Mouse (Mus musculus) c-Kit-negative CD71-positive TER-119-positive erythroid progenitor cells, embryonic 14.5 days (primary cell): ENCODE measurements around the gene Zfp385a.

ENCODE experiments used
- DNase-seq: peaks from one replicate; pipeline ENCODE4 v3.0.0-alpha.2; 2013; ENCODE audit warnings: low read depth, low spot score

Gene Zfp385a

DNA sequence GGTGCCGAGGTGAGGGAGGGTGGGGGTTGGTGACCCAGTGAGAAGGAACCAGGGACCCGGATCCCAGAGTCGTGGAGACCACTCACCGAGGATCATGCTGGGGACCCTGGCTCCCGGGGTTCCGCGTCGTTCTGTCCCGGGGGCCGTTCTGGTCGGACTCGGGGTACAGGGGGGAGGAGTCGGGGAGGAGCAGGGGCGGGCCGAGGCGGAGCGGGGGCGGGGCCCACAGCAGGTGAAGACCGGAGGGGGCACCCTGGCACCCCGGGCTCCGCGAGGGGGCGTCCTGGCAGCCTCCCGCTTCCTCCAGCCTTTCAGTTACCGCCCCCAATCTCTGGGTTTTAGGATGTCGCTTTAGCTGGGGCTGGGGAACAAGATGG, at the start of gene Zfp385a:
Zfp385a (minus strand) TSS at position 133 of the 377 bp plus-strand sequence.
- no peak for DNase-seq

DNA sequence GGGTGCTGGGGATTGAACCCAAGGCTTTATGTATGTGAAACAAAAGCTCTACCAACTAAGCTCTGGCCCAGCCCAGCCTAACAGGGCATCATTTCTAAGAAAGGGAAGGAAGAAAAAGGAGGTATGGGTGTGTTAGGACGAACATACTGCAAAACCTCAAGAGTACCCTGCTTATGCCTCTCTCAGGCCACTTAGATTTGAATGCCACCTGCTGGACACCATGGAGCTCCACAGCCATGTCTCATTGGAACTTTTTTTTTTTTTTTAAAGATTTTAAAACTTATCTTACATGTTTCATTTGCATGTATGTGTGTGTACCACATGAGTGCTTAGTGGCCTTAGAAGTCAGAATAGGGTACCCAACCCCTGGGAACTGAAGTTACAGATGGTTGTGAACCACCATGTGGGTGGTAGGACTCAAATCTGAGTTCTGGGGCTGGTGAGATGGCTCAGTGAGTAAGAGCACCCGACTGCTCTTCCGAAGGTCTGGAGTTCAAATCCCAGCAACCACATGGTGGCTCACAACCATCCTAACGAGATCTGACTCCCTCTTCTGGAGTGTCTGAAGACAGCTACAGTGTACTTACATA, 48.8 kb upstream of the Zfp385a start:
- no peak for DNase-seq

DNA sequence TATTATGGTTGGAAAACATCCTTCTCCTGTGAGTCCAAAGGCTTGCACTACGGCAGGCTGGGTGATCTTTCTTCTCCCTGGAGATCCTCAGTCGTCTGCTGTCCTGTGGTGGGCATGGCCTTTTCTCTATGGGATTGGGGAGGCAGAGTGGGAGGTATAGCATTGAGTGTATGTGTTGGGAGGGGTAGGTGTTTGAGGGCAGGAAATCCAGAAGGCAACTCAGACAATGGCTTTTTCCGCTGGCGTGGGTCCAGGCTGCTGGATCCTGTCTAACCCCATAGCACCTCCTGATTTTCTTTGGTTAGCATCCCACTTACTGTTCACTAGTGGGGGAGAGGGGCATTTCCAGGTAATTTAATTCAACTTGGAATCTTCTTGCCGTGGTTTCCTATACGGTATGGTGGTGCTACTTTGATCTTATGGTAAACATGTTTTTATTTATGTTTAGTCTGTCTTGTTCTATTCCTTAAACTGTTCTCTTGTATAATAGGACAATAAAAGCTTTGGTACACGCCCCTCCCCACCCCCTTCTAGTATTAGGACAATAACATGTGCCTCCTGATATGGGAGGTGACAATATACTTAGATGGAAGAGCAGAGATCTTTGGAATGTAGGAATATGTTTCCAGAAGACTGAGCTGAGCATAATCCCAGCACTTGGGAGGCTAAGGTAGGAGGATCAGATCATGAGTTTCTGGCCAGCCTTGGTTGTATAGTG, 44.0 kb upstream of the Zfp385a start:
- no peak for DNase-seq

DNA sequence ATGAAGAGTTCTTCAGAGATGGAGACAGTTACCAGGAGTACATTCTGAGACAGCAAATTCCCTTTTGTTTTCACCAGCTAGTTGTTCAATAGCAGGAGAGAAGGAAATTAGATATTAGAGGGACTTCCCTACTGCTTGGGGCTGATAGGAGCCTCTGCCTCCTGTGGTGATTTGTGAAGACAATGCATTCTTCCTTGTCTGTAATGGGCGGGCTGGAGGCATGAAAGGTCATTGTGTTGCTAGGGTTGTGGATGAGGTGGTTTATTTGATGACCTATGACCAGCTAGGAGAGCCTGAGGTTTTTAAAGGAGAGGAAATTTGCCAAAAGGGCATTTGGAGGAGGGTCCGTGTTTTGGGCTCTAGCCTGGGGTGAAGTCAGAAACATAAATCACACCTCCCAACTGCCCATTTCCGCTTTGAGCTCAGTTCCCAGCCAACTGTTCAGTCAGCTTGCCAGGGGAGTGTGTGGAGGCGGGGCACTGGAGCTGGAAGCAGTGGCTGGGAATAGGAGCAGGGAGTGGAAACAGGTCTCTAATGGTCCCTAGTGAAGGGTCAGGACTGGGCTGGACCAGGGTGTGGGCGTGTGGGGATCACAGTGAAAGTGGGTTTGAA, 43.0 kb upstream of the Zfp385a start:
- DNase-seq = no peak

DNA sequence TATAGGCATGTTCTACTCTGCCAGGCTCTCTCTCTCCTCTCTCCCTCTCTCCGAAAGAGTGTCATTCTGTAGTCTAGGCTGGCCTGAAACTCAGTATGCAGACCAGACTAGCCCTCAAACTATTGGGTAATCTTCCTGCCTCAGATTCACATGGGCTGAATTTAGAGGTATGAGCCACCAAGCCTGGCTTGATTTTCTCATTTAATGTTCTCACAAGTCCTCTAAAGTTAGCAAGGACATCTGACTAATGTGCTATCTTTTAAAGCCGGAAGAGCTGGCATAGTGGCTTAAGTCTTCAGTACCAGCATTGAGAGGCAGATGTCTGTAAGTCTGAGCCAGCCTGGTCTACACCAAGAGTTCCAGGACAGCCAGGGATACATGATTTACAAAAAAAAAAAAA, 42.2 kb upstream of the Zfp385a start:
- DNase-seq = no peak

DNA sequence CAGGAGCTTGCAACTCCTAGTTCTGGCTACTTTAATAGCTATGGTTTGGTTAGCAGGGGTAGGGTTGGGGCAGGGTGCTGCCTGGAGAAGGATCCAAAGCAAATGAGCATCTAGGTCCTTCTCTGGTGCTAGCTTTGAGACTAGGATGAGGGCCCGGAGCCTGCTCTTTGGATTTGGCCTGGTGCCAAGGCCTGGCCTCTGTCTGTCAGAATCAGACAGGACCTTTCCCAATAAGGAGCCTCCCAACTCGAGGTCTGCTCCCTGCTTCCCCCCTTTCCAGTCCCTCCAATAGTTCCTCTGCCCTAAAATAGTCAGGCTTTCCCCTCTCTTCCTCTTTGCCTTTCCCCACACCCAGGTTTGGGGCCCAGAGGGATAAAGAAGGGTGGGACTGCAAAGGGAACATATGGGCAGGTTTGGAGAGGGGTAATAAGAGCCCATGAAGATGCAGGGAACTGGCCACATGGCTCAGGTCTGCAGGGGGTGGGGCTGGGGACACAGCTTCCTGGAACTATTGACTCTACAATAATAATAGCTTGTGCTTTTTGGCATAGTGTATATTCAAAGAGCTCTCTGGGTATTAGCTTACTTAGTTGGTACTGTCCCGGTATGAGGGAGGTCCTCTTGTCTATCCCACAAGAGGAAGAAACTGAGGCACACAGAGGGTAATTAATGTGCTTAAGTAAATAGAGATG, 38.9 kb upstream of the Zfp385a start:
- no peak for DNase-seq

DNA sequence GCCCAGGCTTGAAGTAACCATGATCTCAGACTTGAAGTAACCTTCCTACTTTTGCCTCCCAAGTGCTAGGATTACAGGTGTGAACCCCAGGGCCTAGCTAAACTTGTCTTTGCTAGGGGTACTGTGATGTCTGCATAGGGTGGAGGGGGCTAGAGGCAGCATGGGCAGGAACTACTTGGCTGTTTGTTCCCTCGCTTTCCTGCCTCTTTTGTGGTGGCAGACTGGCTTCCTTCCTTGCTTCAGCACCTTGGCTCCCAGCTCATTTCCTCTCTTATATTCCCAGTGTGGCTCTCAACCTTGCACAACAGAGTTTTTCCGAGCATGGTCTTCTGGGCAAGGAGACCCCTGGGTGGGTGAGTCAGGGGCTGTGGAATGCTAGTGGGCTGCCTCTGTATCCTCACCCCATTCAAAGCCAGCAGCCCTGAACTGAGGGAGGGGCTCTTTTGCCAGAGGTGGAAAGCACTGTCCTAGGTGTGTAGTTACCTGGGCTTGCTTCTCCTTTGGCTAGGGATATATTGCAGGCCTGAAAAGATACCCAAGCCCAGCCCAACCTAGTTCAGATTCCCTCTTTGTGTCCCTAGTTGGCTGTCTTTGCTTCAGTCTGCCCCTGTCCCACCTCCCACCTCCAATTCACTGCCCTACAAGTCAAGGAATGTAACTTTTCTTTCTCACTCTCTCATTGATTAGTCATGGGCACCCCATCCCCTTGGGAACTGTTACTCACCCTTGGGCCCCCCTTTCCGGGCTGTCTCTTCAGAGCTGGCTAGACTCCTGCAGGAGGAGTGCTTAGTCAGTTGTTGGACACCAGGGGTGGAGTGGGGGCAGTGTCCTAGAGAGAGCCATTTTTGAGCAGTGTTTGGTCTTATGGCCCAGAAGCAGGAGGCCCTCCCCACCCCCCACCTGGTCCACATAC, 38.1 kb upstream of the Zfp385a start:
- DNase-seq = no peak

DNA sequence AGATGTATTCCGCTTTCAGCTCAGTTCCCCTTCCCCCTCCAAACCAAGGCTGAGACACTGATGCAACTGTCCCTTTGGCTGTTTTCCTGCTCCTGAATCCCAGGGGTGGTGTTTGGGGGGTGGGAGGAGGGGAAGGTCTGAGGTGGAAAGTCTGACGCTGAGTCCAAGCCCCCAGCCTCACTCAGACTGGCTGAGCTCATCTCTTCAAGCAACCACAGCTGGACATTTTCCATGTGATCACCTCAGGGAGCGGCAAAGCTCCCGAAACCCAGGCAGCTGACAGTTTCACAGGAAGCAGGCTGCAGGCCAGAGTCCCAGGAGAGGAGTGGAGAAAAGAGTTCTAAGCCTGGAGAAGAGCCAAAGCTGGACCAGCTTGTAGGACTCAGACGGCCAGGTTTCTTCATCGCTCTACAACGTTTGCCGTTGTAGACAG, 37.0 kb upstream of the Zfp385a start:
- no peak for DNase-seq

DNA sequence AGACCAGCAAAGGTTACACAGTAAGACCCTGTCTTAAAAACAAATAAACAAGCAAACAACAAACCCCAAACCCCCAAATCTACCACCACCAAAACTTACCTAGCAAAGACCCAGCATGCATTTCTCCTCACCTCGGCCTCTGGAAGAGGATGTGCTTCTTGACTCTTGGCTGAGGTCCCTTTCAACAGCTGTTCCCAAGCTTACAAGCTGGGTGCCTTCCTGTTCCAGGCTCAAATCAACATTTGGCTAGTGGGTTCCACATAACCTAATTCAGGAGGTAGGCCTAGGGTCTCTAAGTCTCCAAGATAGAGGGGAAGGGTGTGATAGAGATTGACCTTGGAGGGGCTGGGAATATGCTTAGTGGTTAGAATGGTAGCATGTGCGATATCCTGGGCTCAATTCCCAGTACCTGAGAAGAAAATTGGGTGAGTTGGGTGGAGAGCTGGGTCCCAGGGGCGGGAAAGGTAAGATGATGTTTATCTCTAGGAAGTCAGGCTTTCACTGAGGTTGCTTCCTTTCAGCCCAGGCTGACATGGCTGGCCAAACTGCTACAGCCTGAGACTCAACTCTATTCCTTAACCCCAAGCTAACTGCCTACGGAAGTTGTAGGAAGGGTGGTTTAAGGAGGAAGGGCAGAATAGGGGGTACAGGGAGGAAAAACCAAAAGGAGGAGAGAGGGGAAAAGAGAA, 35.4 kb upstream of the Zfp385a start:
- no peak for DNase-seq

DNA sequence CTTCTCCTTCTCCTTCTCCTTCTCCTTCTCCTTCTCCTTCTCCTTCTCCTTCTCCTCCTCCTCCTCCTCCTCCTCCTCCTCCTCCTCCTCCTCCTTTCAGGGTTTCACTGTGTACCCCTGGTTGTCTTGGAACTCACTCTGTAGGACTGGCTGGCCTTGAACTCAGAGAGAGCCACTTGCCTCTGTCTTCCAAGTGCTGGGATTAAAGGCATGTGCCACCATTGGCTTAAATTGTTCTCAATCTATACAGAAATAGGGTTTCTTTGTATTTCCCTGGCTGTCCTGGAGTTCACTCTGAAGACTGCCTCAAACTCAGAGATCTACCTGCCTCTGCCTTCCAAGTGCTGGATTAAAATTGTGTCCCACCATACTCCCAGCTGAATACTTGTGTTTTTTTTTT, 32.6 kb upstream of the Zfp385a start:
- no peak for DNase-seq

DNA sequence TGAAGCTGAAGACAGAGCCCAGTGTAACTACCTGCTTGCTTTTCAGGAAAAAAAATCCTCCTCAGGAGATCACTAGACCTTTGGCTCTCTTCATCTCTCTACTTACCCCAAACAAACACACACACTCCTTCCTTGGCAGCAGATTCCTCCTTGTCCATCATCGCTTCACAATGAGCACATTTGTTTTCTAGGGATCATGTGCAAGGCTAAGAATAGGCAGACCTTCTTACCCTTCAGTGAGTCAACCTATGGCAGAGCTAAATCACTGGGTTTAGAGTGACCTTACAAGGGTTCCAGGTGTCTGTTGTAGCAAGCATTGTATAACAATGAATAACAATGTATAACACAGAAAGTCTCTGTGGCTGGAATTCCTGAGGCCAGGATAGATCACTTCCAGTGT, 31.8 kb upstream of the Zfp385a start:
- DNase-seq = no peak

DNA sequence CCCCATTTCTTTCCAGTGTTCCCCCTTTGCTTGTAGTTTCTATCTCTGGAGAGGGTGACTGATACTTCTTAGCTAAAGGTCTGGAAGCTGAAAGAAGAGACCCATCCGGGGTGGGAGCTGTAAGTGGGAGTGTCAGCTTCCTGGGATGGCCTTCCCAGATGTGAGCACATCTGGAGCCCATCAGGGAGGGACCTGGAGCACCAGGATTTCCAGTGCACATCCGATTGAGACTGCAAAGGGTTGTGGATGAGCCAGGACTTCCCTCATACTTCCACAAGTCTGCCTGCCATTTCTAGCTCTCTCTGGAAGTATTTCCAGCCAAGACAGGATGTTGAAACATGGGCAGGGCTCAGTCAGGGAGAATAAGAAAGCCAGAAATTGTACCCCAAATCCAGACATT, 31.3 kb upstream of the Zfp385a start:
- DNase-seq = no peak

DNA sequence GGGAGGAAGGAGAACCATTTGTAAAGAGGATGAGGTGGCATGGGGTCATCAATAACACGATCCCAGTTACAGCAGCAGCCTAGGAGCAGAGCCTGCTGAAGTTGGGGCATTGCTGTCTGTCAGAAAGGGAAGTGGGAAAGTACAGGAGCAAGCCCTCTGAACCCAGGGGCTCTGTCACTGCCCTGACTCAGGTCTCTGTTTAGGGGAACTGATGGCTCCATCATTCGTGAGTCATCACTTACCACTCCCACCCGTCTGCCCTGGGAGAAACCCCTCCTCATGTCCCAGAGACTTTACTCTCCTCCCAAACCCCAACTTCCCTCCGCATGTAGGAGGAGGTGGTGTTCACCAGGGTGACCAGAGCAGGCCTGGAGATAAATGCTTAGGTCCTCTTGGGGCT, 30.6 kb upstream of the Zfp385a start:
- no peak for DNase-seq

DNA sequence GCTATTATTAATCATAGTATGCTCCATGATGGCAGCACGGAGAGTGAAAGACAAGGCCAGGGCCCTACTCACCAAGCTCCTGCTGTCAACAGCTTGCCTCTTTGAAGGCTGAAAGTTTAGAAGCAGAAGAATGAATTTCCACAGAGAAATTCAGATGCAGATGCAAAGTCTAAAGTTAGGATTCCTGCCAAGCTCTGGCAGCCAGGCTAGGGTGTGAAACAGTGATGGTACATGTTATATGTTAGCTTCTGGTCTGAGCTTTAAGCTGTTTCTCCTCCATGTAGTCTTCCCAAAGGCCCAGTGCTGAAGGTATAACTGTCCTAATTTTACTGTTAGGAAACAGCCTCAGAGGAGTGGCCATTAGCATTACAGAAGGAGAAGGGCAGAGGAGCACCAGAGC, 29.2 kb upstream of the Zfp385a start:
- DNase-seq = no peak

DNA sequence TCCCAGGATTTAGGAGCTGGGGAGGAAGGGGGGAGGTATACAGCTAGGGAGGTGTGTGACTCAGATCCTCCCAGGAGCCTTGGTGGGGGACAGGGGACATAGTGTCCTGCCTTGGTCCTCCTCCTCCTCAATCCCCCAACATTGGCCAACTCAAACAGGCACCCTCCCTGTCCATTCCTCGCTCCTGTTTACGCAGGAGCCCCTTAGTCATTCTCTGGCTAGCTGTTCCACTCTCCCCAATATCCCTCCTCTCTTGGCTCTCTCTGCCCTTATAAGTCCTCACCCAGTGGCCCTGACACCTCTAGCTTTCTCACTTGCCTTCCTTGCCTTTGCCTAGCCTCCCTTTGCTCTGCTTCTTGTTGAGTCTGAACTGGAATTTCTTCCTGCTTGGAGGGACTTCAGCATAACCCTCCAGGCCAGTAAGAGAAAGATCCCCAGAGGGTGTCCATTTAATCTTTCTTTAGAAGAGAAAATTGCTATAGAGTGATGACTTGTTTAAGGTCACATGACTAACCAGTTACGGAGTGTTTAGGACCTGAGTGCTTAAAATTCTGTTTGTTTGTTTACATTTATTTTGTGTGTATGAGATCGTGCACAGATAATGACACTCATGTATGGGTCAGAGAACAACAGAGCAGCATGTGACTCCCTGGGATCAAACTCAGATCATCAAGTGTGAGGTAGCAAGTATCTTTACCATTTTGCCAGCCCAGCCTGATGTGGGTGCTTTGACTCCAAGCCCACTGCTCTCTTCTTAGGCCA, 28.5 kb upstream of the Zfp385a start:
- no peak for DNase-seq

DNA sequence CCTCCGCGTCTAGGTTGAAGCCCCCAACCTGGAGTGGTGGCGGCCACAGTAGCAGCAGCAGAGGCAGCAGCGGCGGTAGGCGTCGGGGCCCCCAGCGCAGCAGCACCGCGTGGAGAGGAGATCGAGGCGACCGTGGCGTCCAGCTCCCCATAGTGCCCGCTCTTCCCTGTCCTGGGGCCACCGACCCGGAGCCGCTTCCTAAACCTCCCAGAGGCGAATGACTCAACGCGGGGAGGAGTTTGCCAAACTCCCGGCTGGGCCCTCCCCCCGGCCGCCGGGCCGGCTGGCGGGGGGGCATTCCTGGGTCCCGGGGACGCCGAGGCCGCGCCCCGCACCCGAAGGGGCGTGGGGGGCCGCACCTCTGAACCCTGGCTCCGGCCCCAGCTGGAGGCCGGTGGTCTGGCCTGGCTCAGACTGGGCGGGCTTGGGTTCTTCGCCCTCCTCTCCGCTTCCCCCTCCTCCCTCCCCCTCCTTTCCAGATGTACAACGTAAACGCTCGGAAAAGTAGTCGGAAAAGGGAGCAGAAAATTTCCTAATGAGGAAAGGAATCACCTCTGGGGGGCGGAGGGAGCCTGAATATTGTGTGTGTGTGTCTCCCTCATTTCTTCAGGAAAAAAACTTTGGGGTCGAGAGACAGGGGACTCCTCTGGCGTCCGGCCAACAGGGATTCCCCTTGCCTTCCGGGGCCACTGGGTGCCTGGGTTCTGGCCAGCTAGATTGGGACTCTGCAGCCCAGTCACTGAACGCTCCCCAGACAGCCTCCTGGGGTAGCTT, 26.7 kb upstream of the Zfp385a start, which contains the start of gene Itga5:
Itga5 (minus strand) TSS at position 388 of the 774 bp plus-strand sequence.
- no peak for DNase-seq

DNA sequence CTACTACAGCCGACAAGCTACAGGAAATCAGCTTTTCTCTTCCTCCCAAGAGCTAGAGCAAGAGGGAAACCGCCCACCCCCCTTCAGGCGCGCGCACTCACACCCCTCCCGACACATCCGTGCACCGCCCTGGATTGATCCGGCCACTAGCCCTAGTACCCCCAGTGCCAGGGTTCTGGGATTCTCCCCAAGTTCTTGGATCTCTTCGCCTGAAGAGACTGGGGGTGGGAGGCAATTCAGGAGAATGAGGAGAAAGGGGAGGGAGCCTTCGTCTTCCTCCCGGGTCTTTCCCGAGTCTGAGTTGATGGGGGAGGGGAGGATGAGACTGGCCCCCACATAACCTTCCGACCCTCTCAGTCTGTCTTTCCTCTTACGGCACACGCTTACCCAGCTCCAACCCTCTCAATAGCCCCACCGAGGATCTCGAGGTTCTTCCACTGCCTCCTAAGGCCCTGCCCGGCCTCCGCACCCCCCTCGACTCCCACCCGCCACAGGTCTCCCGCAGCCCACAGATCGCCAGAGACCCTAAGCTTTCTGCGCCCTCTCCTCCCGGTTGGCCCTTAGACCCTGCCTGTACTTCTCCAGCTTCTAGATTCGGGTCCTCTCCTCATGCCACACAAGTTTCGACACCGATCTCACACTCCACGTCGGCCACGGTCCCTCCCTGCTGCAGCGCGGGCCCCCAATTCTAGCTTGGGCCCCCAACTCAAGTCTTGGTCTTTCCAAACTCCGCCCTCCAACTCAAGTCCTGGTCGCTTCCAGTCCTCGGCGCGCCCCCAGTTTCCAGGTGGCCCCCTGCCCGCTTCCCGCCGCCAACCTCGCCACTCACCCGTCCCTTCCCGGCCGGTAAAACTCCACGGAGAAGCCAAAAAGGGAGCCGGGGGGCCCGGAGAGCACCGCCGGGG, 25.8 kb upstream of the Zfp385a start:
- DNase-seq = no peak

DNA sequence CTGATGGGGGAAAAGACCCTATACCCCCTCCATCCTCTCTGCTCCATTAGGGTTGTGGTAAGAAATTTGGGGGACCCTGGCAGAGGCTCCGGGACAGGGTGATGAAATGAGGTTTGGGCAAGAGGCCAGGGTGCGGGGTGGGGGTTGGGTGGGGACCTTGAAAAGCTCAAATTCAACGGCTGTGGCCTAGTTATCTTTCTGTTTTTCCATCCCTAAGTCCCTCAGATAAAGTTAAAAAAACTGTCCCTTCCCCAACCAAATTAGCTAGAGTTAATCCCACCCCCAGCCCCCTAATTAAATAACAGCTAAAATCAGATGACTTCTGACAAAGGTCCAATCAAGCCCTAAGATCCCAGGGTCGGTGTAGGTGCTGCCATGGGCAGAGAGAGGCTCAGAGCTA, 24.9 kb upstream of the Zfp385a start:
- no peak for DNase-seq
